Mouse (Mus musculus) thymus, adult 2 months (tissue): ENCODE measurements around the gene Celf5.

ENCODE experiments used
- CTCF ChIP-seq: fragments of 200-500 bp; IDR thresholded peaks from 2 replicates; pipeline ENCODE4 v1.5.1; 2012; ENCODE audit warnings: mild to moderate bottlenecking, control low read depth, low read length, moderate library complexity, borderline replicate concordance; ENCODE audit not compliant: control insufficient read depth, poor library complexity, insufficient read depth; ENCODE audit errors: extremely low read depth
- POLR2A ChIP-seq: fragments of 200-500 bp; IDR thresholded peaks from 2 replicates; pipeline ENCODE4 v1.6.1; 2012; ENCODE audit warnings: mild to moderate bottlenecking, low read length, control low read depth, moderate library complexity; ENCODE audit not compliant: control insufficient read depth, poor library complexity, insufficient read depth; ENCODE audit errors: extremely low read depth

DNA sequence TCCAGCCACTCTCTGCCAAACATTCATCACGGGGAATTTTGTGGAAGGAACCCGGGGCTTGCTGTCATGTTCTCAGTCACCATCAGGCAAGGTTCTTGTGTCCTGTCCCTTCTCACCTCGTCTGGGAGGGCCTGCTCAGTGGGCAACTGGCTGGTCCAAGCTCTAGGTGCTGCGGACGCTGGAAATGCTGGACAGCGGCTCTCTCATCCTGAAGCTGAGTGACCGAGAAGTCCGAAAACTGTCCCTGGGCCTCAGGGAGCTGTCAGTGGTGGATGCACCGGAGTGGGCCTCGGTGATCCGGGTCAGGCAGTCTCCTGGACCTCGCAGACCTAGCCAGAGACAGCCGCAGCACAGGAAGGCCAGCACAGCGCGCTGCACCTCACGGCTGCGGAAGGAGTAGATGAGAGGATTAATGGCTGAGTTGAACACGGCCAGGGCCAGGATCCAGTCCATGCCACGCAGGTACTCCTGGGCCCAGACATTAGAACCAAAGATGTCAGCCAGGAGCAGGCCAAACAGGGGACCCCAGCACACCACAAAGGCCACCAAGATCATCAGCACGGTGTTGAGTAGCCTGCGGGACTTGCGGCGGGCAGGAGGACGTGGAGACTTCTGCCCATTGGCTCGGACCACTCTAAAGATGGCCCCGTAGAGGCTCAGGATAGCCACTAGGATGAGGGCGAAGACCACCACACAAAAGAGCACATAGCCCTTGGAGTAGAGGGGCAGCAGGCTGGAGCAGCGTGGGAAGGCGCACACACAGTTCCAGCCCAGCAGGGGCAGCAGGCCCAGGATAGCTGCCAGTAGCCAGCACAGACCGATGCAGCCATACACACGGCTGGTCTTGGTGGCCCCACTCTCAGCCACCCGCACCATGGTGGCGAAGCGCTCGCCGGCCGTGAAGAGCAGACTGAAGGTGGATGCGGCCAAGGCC, 16.1 kb upstream of the Celf5 start:
- TF ChIP-seq POLR2A (no peak), CTCF (no peak)
